Mouse (Mus musculus): ENCODE measurements around the gene Cep83. TPM values are rescaled to one million over a fixed set of nuclear protein-coding genes. Genes with fewer than 3 reads are reported as not detected.

Cep83 gene
- 7.3 and 8.5 TPM in 2 replicates for polyA plus RNA-seq (2015; fragmentation: Nextera tagmentation; extraction: Ambion mirVana)

- peaks cover 23% of the 10 kb centered on the region for H3K4me1 ChIP-seq (replicated peaks)
- peak within 1 kb of the TSS; percentile 96 for H3K9ac ChIP-seq
- ATAC-seq (ENCODE audit: insufficient read depth), result peak; percentile 94
- no peaks in the 10 kb centered on the region for H3K9me3 ChIP-seq (replicated peaks)
- peak within 1 kb of the TSS; percentile 95 for H3K4me2 ChIP-seq
- no peaks in the 10 kb centered on the region for H3K27me3 ChIP-seq
- no peaks in the 10 kb centered on the region for H3K36me3 ChIP-seq (replicated peaks)
- H3K4me3 ChIP-seq (replicated peaks), result peak within 1 kb of the TSS; percentile 94
- peak within 1 kb of the TSS; percentile 95 for H3K27ac ChIP-seq (replicated peaks)
- WGBS (ENCODE audit: insufficient replicate concordance), result under 1% methylated on average over 86 of the region's 86 CpGs
Observed at GRCm38 (mm10) chr10:94688420-94689175, at the start of gene Cep83. Gene Cep83 (plus strand): TSS chr10:94688654.

DNA sequence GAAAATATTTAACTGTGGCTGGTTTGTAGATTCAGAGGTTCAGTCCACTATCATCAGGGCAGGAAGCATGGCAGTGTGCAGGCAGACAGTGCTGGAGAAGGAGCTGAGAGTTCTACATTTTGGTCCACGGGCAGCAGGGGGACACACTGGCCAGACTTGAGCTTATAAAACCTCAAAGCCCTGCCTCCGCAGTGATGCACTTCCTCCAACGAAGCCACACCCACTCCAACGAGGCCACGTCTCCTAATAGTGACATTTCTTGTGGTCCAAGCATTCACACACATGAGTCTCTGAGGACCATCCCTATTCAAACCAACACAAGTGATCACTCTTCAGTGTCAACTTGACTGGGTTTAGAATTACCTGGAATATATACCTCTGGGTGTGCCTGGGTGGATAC, 49.2 kb upstream of the Cep83 start:
- 30% methylated on average over 5 of the region's 5 CpGs for WGBS (ENCODE audit: insufficient replicate concordance)
- Histone ChIP-seq H3K27me3 (no peaks in the 10 kb centered on the region), H3K4me1 (replicated peaks) (no peaks in the 10 kb centered on the region), H3K9ac (no peak overlapping the region), H3K36me3 (replicated peaks) (no peaks in the 10 kb centered on the region), H3K27ac (replicated peaks) (no peak overlapping the region), H3K4me2 (no peak overlapping the region), H3K4me3 (replicated peaks) (no peak overlapping the region), H3K9me3 (replicated peaks) (no peaks in the 10 kb centered on the region)
- ATAC-seq (ENCODE audit: insufficient read depth), result no peak

DNA sequence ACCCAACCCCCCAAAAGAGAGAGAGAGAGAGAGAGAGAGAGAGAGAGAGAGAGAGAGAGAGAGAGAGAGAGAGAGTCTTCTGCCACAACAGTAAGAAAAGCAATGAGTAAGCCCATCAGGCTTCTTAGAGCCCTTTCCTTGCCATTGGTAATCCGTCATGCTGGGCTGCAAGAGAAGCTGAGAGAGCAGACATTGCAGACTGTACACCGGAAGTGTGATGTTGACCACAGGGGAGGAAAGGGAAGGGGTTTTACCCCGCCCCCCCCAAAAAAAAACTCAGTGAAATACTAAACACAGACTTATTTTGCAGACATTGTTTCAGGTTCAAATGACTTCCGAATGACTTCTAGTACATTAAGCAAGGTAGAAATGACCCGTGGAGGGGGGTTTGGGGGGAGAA, 48.4 kb upstream of the Cep83 start:
- no peaks in the 10 kb centered on the region for H3K4me1 ChIP-seq (replicated peaks)
- H3K9ac ChIP-seq, result no peak overlapping the region
- H3K4me2 ChIP-seq, result no peak overlapping the region
- H3K27ac ChIP-seq (replicated peaks), result no peak overlapping the region
- H3K36me3 ChIP-seq (replicated peaks), result no peaks in the 10 kb centered on the region
- 27% methylated on average over 5 of the region's 5 CpGs for WGBS (ENCODE audit: insufficient replicate concordance)
- ATAC-seq (ENCODE audit: insufficient read depth), result no peak
- no peaks in the 10 kb centered on the region for H3K9me3 ChIP-seq (replicated peaks)
- no peak overlapping the region for H3K4me3 ChIP-seq (replicated peaks)
- H3K27me3 ChIP-seq, result no peaks in the 10 kb centered on the region

- H3K4me3 ChIP-seq (replicated peaks), result no peak overlapping the region
- no peaks in the 10 kb centered on the region for H3K36me3 ChIP-seq (replicated peaks)
- H3K9me3 ChIP-seq (replicated peaks), result no peaks in the 10 kb centered on the region
- H3K27me3 ChIP-seq, result no peaks in the 10 kb centered on the region
- WGBS (ENCODE audit: insufficient replicate concordance), result 61% methylated on average over 3 of the region's 3 CpGs
- H3K9ac ChIP-seq, result no peak overlapping the region
- H3K4me2 ChIP-seq, result no peak overlapping the region
- H3K4me1 ChIP-seq (replicated peaks), result no peaks in the 10 kb centered on the region
- ATAC-seq (ENCODE audit: insufficient read depth), result no peak
- H3K27ac ChIP-seq (replicated peaks), result no peak overlapping the region
Observed at GRCm38 (mm10) chr10:94664036-94664435, 24.4 kb upstream of the Cep83 start.

DNA sequence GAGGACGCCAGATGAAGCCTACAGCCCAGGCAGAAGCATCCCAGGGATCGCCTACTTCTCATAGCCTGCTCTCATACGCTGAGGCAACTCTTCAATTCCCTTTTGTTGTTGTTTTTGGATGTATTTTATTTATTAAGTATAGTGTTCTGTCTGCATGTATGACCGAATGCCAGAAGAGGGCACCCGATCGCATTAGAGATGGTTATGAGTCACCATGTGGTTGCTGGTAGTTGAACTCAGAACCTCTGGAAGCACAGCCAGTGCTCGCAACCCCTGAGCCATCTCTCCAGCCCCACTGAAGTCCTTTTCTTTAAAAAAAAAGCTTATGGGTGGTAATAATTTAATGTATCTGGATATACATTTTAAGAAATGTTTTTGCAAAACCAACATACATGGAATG, 24.0 kb upstream of the Cep83 start:
- no peak overlapping the region for H3K4me3 ChIP-seq (replicated peaks)
- H3K36me3 ChIP-seq (replicated peaks), result no peaks in the 10 kb centered on the region
- no peaks in the 10 kb centered on the region for H3K9me3 ChIP-seq (replicated peaks)
- no peaks in the 10 kb centered on the region for H3K4me1 ChIP-seq (replicated peaks)
- H3K27ac ChIP-seq (replicated peaks), result no peak overlapping the region
- no peak for ATAC-seq (ENCODE audit: insufficient read depth)
- H3K4me2 ChIP-seq, result no peak overlapping the region
- no peak overlapping the region for H3K9ac ChIP-seq
- 77% methylated on average over 7 of the region's 7 CpGs for WGBS (ENCODE audit: insufficient replicate concordance)
- H3K27me3 ChIP-seq, result no peaks in the 10 kb centered on the region

GRCm38 (mm10) chr10:94668147-94668546, 20.3 kb upstream of the Cep83 start:
- no peak overlapping the region for H3K4me2 ChIP-seq
- H3K4me1 ChIP-seq (replicated peaks), result no peaks in the 10 kb centered on the region
- no peak overlapping the region for H3K9ac ChIP-seq
- no peaks in the 10 kb centered on the region for H3K27me3 ChIP-seq
- H3K4me3 ChIP-seq (replicated peaks), result no peak overlapping the region
- no peak overlapping the region for H3K27ac ChIP-seq (replicated peaks)
- H3K36me3 ChIP-seq (replicated peaks), result no peaks in the 10 kb centered on the region
- no peak for ATAC-seq (ENCODE audit: insufficient read depth)
- H3K9me3 ChIP-seq (replicated peaks), result no peaks in the 10 kb centered on the region

DNA sequence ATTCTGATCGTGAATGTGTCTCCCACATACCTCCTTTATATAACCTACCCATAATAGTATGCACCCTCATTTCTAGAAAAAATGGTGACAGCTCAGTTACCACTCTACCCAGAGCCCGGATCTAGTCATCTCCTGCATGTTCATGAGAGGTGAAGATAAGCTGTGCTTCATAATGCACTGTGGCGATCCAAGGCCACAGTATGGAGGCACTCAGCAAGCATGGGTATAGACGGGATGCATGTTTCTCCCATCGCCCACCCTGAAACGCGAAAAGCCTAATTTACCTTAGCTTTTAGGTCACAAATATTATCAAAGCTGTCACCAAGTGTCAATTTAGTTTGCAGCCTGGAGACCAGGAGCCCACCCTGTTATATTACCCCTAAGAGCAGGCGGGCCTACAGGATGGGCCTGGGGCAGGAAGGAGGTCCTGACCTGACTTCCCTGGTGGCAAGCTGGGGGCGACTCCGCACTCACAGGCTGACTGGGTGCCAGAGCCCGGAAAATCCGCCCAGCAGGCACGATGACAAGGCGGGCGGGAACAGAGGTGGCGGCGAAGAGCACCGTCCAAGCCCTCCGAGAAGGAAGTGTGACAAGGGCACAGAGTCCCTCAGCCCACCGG, 544 bp upstream of the Cep83 start:
- Histone ChIP-seq H3K4me3 (replicated peaks) (peak overlapping the region; percentile 94), H3K9ac (peak overlapping the region; percentile 94), H3K4me2 (peak overlapping the region; percentile 95), H3K27ac (replicated peaks) (peak overlapping the region; percentile 95), H3K9me3 (replicated peaks) (no peaks in the 10 kb centered on the region), H3K27me3 (no peaks in the 10 kb centered on the region), H3K36me3 (replicated peaks) (no peaks in the 10 kb centered on the region), H3K4me1 (replicated peaks) (peaks cover 23% of the 10 kb centered on the region)
- ATAC-seq (ENCODE audit: insufficient read depth), result peak; percentile 79
- WGBS (ENCODE audit: insufficient replicate concordance), result under 1% methylated on average over 20 of the region's 20 CpGs

GRCm38 (mm10) chr10:94689176-94689510, 689 bp downstream of the Cep83 start:
- H3K9ac ChIP-seq, result peak overlapping the region; percentile 96
- peak overlapping the region; percentile 95 for H3K4me2 ChIP-seq
- ATAC-seq (ENCODE audit: insufficient read depth), result peak; percentile 1
- peak overlapping the region; percentile 94 for H3K4me3 ChIP-seq (replicated peaks)
- peaks cover 23% of the 10 kb centered on the region for H3K4me1 ChIP-seq (replicated peaks)
- WGBS (ENCODE audit: insufficient replicate concordance), result 0% methylated on average over 7 of the region's 7 CpGs
- no peaks in the 10 kb centered on the region for H3K9me3 ChIP-seq (replicated peaks)
- H3K36me3 ChIP-seq (replicated peaks), result no peaks in the 10 kb centered on the region
- H3K27ac ChIP-seq (replicated peaks), result peak overlapping the region; percentile 95
- H3K27me3 ChIP-seq, result no peaks in the 10 kb centered on the region

- Histone ChIP-seq H3K4me2 (peak overlapping the region; percentile 35), H3K36me3 (replicated peaks) (no peaks in the 10 kb centered on the region), H3K27ac (replicated peaks) (no peak overlapping the region), H3K9me3 (replicated peaks) (no peaks in the 10 kb centered on the region), H3K4me1 (replicated peaks) (peaks cover 23% of the 10 kb centered on the region), H3K27me3 (no peaks in the 10 kb centered on the region), H3K9ac (no peak overlapping the region), H3K4me3 (replicated peaks) (0 out of 2 replicates have a peak overlapping the region, but pooled peaks have one; percentile 15)
- no peak for ATAC-seq (ENCODE audit: insufficient read depth)
- 35% methylated on average over 1 of the region's 1 CpGs for WGBS (ENCODE audit: insufficient replicate concordance)
Observed at GRCm38 (mm10) chr10:94690376-94690775, 1.9 kb downstream of the Cep83 start.

GRCm38 (mm10) chr10:94692163-94692562, 3.7 kb downstream of the Cep83 start:
- H3K36me3 ChIP-seq (replicated peaks), result no peaks in the 10 kb centered on the region

GRCm38 (mm10) chr10:94705643-94706258, 17.3 kb downstream of the Cep83 start:
- Histone ChIP-seq H3K27ac (replicated peaks) (no peak overlapping the region), H3K36me3 (replicated peaks) (no peaks in the 10 kb centered on the region), H3K4me3 (replicated peaks) (no peak overlapping the region), H3K4me1 (replicated peaks) (peaks cover 13% of the 10 kb centered on the region), H3K9me3 (replicated peaks) (no peaks in the 10 kb centered on the region), H3K27me3 (no peaks in the 10 kb centered on the region), H3K9ac (no peak overlapping the region), H3K4me2 (no peak overlapping the region)
- 55% methylated on average over 4 of the region's 4 CpGs for WGBS (ENCODE audit: insufficient replicate concordance)
- no peak for ATAC-seq (ENCODE audit: insufficient read depth)

More at GRCm38 (mm10) chr10:94692163-94692562, 3.7 kb downstream of the Cep83 start:
- Histone ChIP-seq H3K4me2 (no peak overlapping the region), H3K9me3 (replicated peaks) (no peaks in the 10 kb centered on the region), H3K4me3 (replicated peaks) (no peak overlapping the region), H3K27ac (replicated peaks) (no peak overlapping the region), H3K27me3 (no peaks in the 10 kb centered on the region), H3K4me1 (replicated peaks) (peaks cover 18% of the 10 kb centered on the region), H3K9ac (no peak overlapping the region)
- no peak for ATAC-seq (ENCODE audit: insufficient read depth)
- 80% methylated on average over 4 of the region's 4 CpGs for WGBS (ENCODE audit: insufficient replicate concordance)

Measured in liver, embryonic 15.5 days (tissue).